ENCODE assay signal across 21 mouse cellular contexts in the genomic region with DNA sequence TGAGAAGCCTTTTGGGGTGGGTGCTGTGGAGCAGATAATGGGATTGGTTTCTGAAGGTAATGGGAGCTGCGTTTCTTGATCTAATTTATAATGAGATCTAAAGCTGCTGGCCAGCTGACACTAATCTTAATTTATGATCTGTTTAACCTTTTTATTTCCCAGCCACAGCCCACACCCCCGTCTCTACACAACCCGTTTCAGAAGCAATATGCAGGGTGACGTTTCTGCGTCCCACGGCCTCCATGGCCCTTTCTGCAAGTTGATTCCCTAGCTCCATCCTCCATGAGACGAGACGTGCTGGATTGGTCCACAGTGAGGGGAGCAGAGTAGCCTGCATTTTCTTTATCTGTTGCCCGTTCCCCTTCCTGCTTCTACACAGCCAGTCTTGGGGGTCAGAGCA.
"Had no signal": no experiment of that assay in that cellular context is flagged by ENCODE, and none has a peak within 500 bp of the region (broad histone marks: within the 10 kb centered on the region; RNA-seq: fewer than 3 reads in every experiment).

No protein-coding gene starts in this region.

- H3K4me3 ChIP-seq: kidney, embryonic 15.5 days; layer of hippocampus, adult 2 months; limb, embryonic 15.5 days; stomach, embryonic 15.5 days had no signal

- H3K27me3 ChIP-seq: limb, embryonic 15.5 days; stomach, embryonic 15.5 days had no signal

- H3K9me3 ChIP-seq: kidney, embryonic 15.5 days; limb, embryonic 15.5 days; stomach, embryonic 15.5 days had no signal

- H3K4me2 ChIP-seq: kidney, embryonic 15.5 days; limb, embryonic 15.5 days; liver, embryonic 11.5 days; lung, embryonic 14.5 days; midbrain, embryonic 11.5 days; stomach, embryonic 15.5 days had no signal

- ATAC-seq: intestine, embryonic 16.5 days; liver, postnatal 0 days; lung, postnatal 0 days had no signal

- H3K27ac ChIP-seq: kidney, embryonic 15.5 days; layer of hippocampus, adult 2 months; limb, embryonic 15.5 days; liver, embryonic 14.5 days; macrophage; stomach, embryonic 15.5 days had no signal

- DNase-seq: kidney, adult 2 months; kidney, postnatal 14 days; layer of hippocampus, adult 9-11 months; liver, postnatal 0 days; lung, embryonic 14.5 days; midbrain, embryonic 14.5 days; right cerebral cortex, postnatal 25 days; spleen, adult 18-20 months; thymus, adult 2 months; thymus, postnatal 14 days; thymus, postnatal 4 days had no signal

- H3K9ac ChIP-seq: kidney, embryonic 15.5 days; limb, embryonic 15.5 days; liver, embryonic 14.5 days; liver, postnatal 0 days; lung, embryonic 14.5 days; stomach, embryonic 15.5 days had no signal

- H3K36me3 ChIP-seq: kidney, embryonic 15.5 days; limb, embryonic 15.5 days; stomach, embryonic 15.5 days had no signal
